Mouse (Mus musculus): ENCODE data around the gene Exoc6b.

- TF ChIP-seq CTCF (IDR thresholded peaks at IDR 0.05; ENCODE audit: low read depth, low read length) (no peak), TAL1 (conservative IDR thresholded peaks at IDR 0.05; ENCODE audit: low read depth, low read length) (no peak), GATA2 (IDR thresholded peaks at IDR 0.05; ENCODE audit: borderline replicate concordance, low read depth, low read length) (no peak)
Observed at GRCm38 (mm10) chr6:84752806-84753420, 316.4 kb downstream of the Exoc6b start.

Data from G1E (cell line).